Mouse (Mus musculus) CH12.LX (cell line): Measurements from ENCODE around the gene Mycbp.

Source experiments
- CTCF ChIP-seq, 2 experiments: IDR thresholded peaks in 1 of 2; conservative IDR thresholded peaks in 1 of 2; 2 replicates each; pipeline ENCODE4 v1.5.1; 2011 to 2012; ENCODE audit warnings: low read depth in 2 of 2, low read length in 2 of 2, improper control_type of control experiment in 1 of 2, inconsistent platforms in 1 of 2, mild to moderate bottlenecking in 1 of 2, moderate library complexity in 1 of 2
- EP300 ChIP-seq: IDR thresholded peaks from 2 replicates; pipeline ENCODE4 v1.6.1; 2011; ENCODE audit warnings: low read length, improper control_type of control experiment
- GABPA ChIP-seq: IDR thresholded peaks from 2 replicates; pipeline ENCODE4 v1.6.1; 2012; ENCODE audit warnings: low read depth, low read length, improper control_type of control experiment, inconsistent platforms; ENCODE audit not compliant: insufficient replicate concordance
- KAT2A ChIP-seq: IDR thresholded peaks from 2 replicates; pipeline ENCODE4 v1.6.1; 2012; ENCODE audit warnings: low read length, improper control_type of control experiment, inconsistent platforms; ENCODE audit not compliant: insufficient replicate concordance
- MAFK ChIP-seq: IDR thresholded peaks from 2 replicates; pipeline ENCODE4 v1.6.1; 2011; ENCODE audit warnings: low read length, improper control_type of control experiment; ENCODE audit not compliant: insufficient replicate concordance
- MAX ChIP-seq: IDR thresholded peaks from 2 replicates; pipeline ENCODE4 v1.6.1; 2011; ENCODE audit warnings: low read length, improper control_type of control experiment
- POLR2A ChIP-seq: IDR thresholded peaks from 2 replicates; pipeline ENCODE4 v1.6.1; 2011; ENCODE audit warnings: low read depth, mild to moderate bottlenecking, improper control_type of control experiment, low read length
- SMC3 ChIP-seq: IDR thresholded peaks from 2 replicates; pipeline ENCODE4 v1.6.1; 2011; ENCODE audit warnings: low read depth, low read length, improper control_type of control experiment
- USF1 ChIP-seq: IDR thresholded peaks from 2 replicates; pipeline ENCODE4 v1.6.1; 2014; ENCODE audit warnings: low read depth, mild to moderate bottlenecking, inconsistent platforms, low read length, improper control_type of control experiment
- USF2 ChIP-seq: conservative IDR thresholded peaks from 2 replicates; pipeline ENCODE4 v1.6.1; 2011; ENCODE audit warnings: low read depth, low read length, improper control_type of control experiment
- ZNF384 ChIP-seq: IDR thresholded peaks from 2 replicates; pipeline ENCODE4 v1.6.1; 2012; ENCODE audit warnings: low read depth, low read length, improper control_type of control experiment, inconsistent platforms

DNA sequence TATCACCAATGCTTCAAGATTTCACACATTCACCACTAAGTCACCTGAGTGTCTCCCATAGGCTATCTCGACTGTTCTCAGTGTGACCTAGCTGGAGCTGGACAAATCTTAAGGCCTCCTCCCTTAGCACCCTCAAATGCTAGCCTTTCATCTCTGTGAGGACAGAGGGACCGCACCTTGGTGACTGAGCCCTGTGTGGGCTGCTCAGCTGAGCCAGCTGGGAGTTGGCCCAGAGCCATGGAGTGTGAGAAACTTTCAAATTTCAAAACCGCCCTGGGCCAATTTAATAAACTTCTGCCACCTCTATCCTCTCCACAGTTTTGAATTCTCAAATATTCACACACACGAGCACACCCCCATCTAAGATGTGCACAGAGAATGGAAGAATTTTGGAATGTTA is 56.3 kb downstream of the Mycbp start:
- no peak for TF ChIP-seq CTCF (conservative IDR thresholded peaks at IDR 0.05 in 1 of 2, IDR thresholded peaks at IDR 0.05 in 1 of 2; ENCODE audit: low read depth in 2 of 2, low read length in 2 of 2)
- no peak for TF ChIP-seq MAFK
- no peak for TF ChIP-seq USF2
- no peak for TF ChIP-seq EP300
- no peak for TF ChIP-seq POLR2A
- TF ChIP-seq MAX: no peak
- TF ChIP-seq KAT2A: no peak
- no peak for TF ChIP-seq SMC3
- no peak for TF ChIP-seq ZNF384
- no peak for TF ChIP-seq GABPA
- TF ChIP-seq USF1: no peak
